8 mouse cellular contexts compared by ENCODE assay signal in genomic region chr7:29517178-29517577, GRCm38 (mm10). TPM values are rescaled to one million over a fixed set of nuclear protein-coding genes. Genes with fewer than 3 reads are reported as not detected.
DNase-seq lines count a peak whose midpoint lies in the region; ATAC-seq lines count a peak whose summit lies in the region.

No protein-coding gene starts in this region.

- H3K36me3 ChIP-seq in kidney, embryonic 14.5 days (ENCODE audit: control insufficient read depth, insufficient read depth, low read length), result no peaks in the 10 kb centered on the region
- no peaks in the 10 kb centered on the region for H3K36me3 ChIP-seq in embryonic facial prominence, embryonic 10.5 days (replicated peaks)
- no peaks in the 10 kb centered on the region for H3K36me3 ChIP-seq in hindbrain, embryonic 15.5 days
- H3K36me3 ChIP-seq in midbrain, embryonic 12.5 days, result no peaks in the 10 kb centered on the region

- no peaks in the 10 kb centered on the region for H3K9me3 ChIP-seq in kidney, embryonic 14.5 days (ENCODE audit: control insufficient read depth, low read length)
- H3K9me3 ChIP-seq in embryonic facial prominence, embryonic 10.5 days, result no peaks in the 10 kb centered on the region
- H3K9me3 ChIP-seq in hindbrain, embryonic 15.5 days, result no peaks in the 10 kb centered on the region
- no peaks in the 10 kb centered on the region for H3K9me3 ChIP-seq in midbrain, embryonic 12.5 days

- H3K9ac ChIP-seq in kidney, embryonic 14.5 days (ENCODE audit: low read depth, low read length), result no peak overlapping the region
- H3K9ac ChIP-seq in hindbrain, embryonic 15.5 days, result peak overlapping the region; percentile 95; the same call in 1 of the 2 replicates
- peak overlapping the region; percentile 76; the same call in 1 of the 2 replicates for H3K9ac ChIP-seq in midbrain, embryonic 12.5 days (replicated peaks)

- peak overlapping the region; percentile 61 for H3K4me2 ChIP-seq in kidney, embryonic 14.5 days (replicated peaks; ENCODE audit: low read depth, low read length)
- H3K4me2 ChIP-seq in hindbrain, embryonic 15.5 days, result peak overlapping the region; percentile 71
- H3K4me2 ChIP-seq in midbrain, embryonic 12.5 days (replicated peaks), result peak overlapping the region; percentile 69

- DNase-seq in kidney, adult 18-20 months, result no peak
- no peak for DNase-seq in embryonic facial prominence, embryonic 10.5 days (ENCODE audit: low spot score)
- no peak for DNase-seq in urinary bladder, postnatal 36 days (ENCODE audit: low spot score in 2 of 2)
- DNase-seq in left cerebral cortex, postnatal 10 days (ENCODE audit: extremely low spot score in 1 of 2, low spot score in 2 of 2), result no peak
- DNase-seq in spleen, postnatal 14 days (ENCODE audit: low spot score in 2 of 2), result no peak

- WGBS in kidney, embryonic 14.5 days, result 51% methylated on average over 5 of the region's 5 CpGs
- WGBS in embryonic facial prominence, embryonic 10.5 days, result 78% methylated on average over 5 of the region's 5 CpGs
- 50% methylated on average over 5 of the region's 5 CpGs for WGBS in hindbrain, embryonic 15.5 days
- WGBS in midbrain, embryonic 12.5 days, result 76% methylated on average over 5 of the region's 5 CpGs

- peaks cover 14% of the 10 kb centered on the region for H3K4me1 ChIP-seq in kidney, embryonic 14.5 days (ENCODE audit: control insufficient read depth, insufficient read depth, low read length)
- H3K4me1 ChIP-seq in embryonic facial prominence, embryonic 10.5 days, result peaks cover 47% of the 10 kb centered on the region
- peaks cover 30% of the 10 kb centered on the region for H3K4me1 ChIP-seq in hindbrain, embryonic 15.5 days (replicated peaks)
- peaks cover 22% of the 10 kb centered on the region for H3K4me1 ChIP-seq in midbrain, embryonic 12.5 days

- ATAC-seq in kidney, embryonic 14.5 days (ENCODE audit: low FRiP score, low TSS enrichment), result no peak
- no peak for ATAC-seq in hindbrain, embryonic 15.5 days (ENCODE audit: low FRiP score, low read depth)
- ATAC-seq in midbrain, embryonic 12.5 days (ENCODE audit: low FRiP score, low read depth), result no peak

- H3K27ac ChIP-seq in kidney, embryonic 14.5 days (ENCODE audit: low read depth, low read length), result no peak overlapping the region
- H3K27ac ChIP-seq in embryonic facial prominence, embryonic 10.5 days (replicated peaks), result no peak overlapping the region
- no peak overlapping the region for H3K27ac ChIP-seq in hindbrain, embryonic 15.5 days (replicated peaks)
- H3K27ac ChIP-seq in midbrain, embryonic 12.5 days (replicated peaks), result no peak overlapping the region

- no peaks in the 10 kb centered on the region for H3K27me3 ChIP-seq in kidney, embryonic 14.5 days (ENCODE audit: control insufficient read depth, insufficient read depth, low read length)
- H3K27me3 ChIP-seq in embryonic facial prominence, embryonic 10.5 days (replicated peaks; ENCODE audit: low read depth, poor library complexity, severe bottlenecking), result no peaks in the 10 kb centered on the region
- H3K27me3 ChIP-seq in hindbrain, embryonic 15.5 days, result no peaks in the 10 kb centered on the region
- peaks cover 26% of the 10 kb centered on the region for H3K27me3 ChIP-seq in midbrain, embryonic 12.5 days

- H3K4me3 ChIP-seq in kidney, embryonic 14.5 days (ENCODE audit: low read length), result peak overlapping the region; percentile 79; the same call in 1 of the 2 replicates
- H3K4me3 ChIP-seq in embryonic facial prominence, embryonic 10.5 days, result peak overlapping the region; percentile 72
- H3K4me3 ChIP-seq in hindbrain, embryonic 15.5 days, result peak overlapping the region; percentile 96
- H3K4me3 ChIP-seq in midbrain, embryonic 12.5 days, result peak overlapping the region; percentile 79

- intact Hi-C loops in left cerebral cortex, postnatal 10 days (cut with DNase I), result loop anchor here (5.0 kb wide), 1 partner anchor 75 kb away; no protein-coding TSS in a partner anchor

RNA-seq across cellular contexts. Expression of gene Sipa1l3, which starts 1.3 kb away (rescaled TPM):
- polyA plus RNA-seq in kidney, embryonic 14.5 days (2014; fragmentation: Nextera tagmentation; extraction: Ambion mirVana), result 9.5 and 17.4 TPM in 2 replicates
- 9.2 and 10.5 TPM in 2 replicates for polyA plus RNA-seq in embryonic facial prominence, embryonic 10.5 days (2016; fragmentation: Nextera tagmentation; extraction: Ambion mirVana)
- 22.4 and 23.3 TPM in 2 replicates for polyA plus RNA-seq in hindbrain, embryonic 15.5 days (2015; fragmentation: Nextera tagmentation; extraction: Ambion mirVana)
- 14.0 and 14.6 TPM in 2 replicates for polyA plus RNA-seq in midbrain, embryonic 12.5 days (2016; fragmentation: Nextera tagmentation; extraction: Ambion mirVana)
- 10 to 100 TPM; 50.4 to 53.7 TPM for total RNA-seq in left cerebral cortex, postnatal 10 days (2021)
